Mouse (Mus musculus) cerebellum, adult 9-11 months (tissue): Measurements from ENCODE around the gene Abhd16b.
"Not testable (repeated sequence)": the region's sequence is repeated elsewhere in the genome, so short reads cannot be mapped to it uniquely, and the experiment has no call there.

Experiments used
- DNase-seq: peaks from one replicate; pipeline ENCODE4 v3.0.0; 2022

Gene Abhd16b

DNA sequence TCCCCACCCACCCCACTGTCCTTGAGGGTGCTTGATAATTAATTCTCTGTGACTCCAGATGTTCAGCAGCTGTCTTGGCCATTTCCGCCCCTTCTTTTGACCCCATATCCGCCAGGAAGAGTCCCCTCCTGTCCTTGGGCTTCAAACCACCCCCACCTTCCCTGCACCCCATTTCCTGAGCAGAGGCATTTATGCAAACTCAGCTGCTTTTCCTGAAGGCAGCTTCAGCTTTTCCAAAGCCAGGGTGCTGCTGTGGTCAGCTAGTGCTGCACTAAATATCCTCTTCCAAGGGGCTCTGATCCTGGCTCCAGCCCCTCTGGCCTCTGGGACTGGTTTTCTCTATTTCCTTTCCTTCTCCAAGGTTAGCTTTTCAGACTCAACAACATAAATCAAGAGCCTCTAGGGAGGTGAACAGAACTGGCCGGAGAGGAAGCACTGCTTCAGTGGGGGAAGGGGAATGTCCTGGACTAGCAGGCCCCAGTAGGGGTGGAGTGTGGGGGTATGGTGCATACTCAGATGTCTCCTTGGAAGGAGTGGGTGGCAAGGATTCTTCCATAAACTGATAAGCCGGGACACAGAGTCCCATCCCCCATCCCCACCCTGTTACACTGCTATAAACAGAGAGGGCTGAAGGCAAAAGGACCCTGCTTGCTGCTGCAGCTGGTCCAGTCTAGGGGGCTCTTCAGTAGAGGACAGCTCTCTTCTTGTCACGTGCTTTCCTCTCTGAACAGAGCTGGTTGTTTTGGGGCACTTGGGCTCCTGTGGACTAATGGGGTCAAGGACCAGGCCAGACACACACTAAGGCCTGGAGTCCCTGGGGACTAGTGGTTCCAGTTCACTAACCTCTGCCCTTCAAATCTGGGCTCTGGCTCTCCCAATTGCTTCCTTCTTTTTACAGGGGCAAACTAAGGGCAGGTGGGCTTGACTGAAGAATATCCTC lies 5.4 kb upstream of the Abhd16b start:
- DNase-seq = no peak

DNA sequence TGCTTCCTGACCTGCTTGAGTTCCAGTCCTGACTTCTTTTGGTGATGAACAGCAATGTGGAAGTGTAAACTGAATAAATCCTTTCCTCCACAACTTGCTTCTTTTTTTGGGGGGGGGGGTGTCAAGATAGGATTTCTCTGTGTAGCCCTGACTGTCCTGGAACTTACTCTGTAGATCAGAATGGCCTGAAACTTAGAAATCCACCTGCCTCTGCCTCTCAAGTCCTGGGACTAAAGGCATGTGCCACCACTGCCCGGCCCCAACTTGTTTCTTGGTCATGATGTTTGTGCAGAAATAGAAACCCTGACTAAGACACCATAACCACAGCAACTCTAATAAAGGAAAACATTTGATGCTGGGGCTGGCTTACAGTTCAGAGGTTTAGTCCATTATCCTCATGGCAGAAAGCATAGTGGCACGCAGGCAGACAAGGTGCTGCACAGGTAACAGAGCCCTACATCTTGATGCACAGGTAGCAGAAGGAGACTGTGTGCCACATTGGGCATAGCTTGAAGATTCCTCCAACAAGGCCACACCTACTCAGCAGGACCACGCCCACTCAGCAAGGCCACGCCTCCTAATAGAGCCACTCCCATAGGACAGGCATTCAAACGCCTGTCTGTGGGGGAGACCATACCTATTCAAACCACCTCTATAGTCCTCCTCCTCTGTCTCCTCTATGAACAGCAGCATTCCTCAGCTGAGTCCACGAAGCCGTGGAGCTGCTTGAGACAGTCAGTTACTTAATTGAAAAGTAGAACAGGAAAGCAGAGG lies 1.4 kb upstream of the Abhd16b start:
- no peak for DNase-seq

DNA sequence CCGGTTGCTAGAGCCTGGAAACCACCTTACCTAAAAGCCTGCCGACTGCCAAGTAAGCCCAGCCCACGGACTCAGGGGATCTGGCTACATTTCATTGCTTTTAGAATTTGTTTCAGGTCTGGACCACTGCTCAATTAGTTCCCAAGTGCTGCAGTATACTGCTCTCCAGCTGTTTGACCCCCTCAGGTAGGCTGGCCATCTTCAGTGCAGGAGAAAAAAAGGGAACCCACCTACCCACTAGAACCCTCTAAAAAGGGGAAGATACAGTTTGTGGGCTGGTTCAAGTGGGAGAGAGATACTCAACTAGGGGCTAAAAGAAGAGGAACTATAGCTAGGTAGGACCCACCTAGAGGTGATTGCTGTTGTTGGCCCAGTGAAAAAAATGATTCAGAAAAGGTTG lies 800 bp upstream of the Abhd16b start:
- DNase-seq = no peak

DNA sequence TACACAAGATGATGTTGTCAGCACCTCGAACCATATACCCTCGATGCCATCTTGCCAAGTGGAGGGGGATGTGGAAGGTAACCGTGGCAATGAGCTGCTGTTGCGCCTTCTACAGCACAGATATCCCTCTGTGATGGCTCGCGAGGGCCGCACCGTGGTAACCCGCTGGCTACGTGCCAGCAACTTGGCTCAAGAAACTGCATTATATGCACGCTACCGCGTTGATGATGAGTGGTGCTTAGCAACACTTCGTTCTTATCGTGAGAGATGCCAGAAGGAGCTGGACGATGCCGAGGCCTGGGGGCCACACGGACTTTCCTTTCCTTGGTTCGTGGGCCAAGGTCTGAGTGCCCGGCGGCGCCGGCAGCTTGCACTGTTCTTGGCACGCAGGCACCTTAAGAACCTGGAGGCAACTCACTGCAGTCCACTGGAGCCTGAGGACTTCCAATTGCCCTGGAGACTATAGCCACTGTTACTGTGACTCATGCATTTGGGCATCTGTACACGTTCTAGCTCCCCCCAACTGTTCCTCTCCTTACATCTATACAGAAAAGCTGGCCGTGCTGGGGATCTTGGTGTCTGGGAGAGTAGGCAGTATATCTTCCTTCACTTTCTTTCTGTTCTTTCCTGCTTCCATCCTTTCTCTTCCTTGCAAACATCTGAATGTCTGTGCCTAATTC lies 1.4 kb downstream of the Abhd16b start:
- peak; percentile 38 for DNase-seq

DNA sequence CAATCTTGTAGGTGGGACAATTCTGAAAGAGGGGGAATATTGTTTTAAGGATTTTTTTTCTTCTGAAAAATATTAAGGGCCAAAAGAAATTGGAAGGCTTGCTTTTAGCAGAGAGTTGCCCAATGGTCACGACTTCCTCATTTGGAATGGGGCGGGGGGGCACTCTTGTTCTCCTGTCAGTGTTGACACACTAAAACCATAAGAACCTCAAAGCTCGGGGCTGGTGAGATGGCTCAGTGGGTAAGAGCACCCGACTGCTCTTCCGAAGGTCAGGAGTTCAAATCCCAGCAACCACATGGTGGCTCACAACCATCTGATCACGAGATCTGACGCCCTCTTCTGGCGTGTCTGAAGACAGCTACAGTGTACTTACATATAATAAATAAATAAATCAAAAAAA lies 2.8 kb downstream of the Abhd16b start:
- DNase-seq = not testable (repeated sequence)

DNA sequence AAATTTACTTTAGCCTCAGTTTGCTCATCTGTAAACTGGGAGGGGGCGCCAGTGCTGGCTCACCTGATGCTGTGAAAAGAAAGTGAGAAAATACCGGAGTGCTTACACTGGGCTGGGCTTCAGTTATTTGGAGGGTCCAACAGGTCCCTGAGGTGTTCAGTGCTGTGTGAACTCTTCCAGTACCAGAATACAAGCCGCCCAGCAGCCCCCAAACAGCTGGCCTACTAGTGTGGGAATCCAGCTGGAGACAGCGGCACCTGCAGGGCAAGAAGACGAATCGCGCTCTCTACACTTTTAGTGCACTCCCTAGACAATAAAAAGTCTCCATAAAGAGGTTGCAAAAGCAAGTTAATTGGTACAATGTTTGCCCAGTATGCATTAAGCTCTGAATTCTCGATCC lies 3.3 kb downstream of the Abhd16b start:
- peak; percentile 58 for DNase-seq

DNA sequence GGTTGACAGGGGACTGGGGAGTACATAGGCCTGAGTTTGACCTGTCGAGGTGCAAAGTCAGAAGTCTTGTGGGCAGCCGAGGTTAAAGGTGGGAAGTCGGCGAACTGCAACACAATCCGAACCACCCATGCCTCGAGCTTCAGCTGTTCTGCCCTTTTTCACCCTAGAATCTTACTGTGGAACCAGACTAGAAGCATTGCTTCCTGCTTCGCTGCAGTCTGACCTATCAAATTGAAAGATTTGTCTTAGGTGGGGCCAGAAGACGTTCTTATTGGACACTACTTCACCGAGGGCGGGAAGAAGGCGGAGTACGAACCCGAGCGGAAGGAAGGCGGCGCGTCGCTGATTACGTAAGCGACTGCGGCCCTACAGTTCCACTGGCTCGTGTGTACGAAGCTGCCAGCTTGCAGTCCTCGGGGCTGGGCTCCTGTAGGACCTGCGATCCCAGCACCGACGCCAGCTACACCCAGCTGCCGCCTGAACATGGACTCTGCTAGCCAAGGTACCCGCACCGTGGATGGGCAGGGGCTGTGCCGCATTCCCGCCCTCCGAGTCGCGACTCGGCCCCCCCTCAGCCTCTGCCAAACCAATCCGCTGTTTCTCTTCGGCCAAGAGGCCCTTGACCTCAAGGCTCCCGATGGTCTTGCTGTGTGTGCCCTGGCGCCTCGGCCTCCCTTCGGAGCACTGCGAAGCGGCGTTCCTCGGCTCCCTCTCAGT lies 4.0 kb downstream of the Abhd16b start, which contains the start of gene Tpd52l2:
Gene Tpd52l2 (plus strand): TSS at position 312 of the 717 bp plus-strand sequence.
- DNase-seq = peak; percentile 96

DNA sequence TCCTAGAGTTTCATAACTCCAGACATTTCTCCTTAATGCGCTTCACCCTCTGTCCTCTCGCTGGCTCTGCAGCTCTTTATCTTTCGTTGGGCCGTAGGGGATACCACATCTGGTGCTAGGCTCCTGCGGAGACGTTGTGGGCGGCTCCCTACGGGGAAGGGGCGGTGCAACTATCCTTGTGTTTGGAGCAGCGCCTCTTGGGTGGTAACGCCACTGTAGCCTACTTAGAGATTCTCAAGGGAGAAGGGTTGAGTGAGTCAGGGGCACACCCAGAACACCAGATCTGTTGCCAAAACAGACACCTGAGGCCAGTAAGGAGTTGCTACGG lies 4.5 kb downstream of the Abhd16b start:
- peak; percentile 62 for DNase-seq

DNA sequence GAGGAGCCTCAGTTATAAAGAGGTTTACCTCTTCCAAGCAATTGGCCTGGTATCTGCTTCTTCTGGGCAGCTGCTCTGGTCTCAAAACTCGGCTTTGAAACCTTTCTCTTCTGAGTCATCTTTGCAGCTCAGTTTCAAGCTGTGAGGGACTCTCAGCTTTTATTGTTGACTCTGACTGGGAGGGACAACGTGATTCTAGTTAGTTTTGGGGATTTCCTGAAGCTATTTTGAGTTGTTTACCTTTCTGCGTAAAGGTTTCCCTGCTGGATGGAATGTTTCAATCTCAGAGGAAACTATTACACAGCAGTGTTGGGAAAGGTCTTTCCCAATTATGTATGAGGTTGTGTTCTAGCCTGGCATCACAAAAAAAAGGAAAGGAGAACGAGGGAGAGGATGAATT lies 5.6 kb downstream of the Abhd16b start:
- no peak for DNase-seq

DNA sequence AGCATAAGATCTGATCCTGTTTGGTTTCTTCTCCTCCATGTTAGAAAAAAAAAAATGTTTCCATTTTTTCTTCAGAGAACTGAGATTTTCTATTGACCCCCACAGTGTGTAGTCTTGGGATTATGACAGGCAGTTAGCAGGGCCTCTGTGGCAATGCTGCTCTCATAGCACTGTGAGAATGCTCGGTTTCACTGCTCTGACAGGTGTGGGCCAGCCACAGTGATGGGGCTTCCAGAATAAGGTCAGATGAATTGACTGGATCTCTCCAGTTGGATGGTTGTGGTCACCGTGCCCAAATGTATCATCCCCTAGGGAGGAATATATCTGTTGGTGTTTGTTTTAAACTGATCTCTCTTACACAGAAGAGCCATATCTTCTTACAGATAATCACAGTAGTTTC lies 16.2 kb downstream of the Abhd16b start:
- DNase-seq = no peak

DNA sequence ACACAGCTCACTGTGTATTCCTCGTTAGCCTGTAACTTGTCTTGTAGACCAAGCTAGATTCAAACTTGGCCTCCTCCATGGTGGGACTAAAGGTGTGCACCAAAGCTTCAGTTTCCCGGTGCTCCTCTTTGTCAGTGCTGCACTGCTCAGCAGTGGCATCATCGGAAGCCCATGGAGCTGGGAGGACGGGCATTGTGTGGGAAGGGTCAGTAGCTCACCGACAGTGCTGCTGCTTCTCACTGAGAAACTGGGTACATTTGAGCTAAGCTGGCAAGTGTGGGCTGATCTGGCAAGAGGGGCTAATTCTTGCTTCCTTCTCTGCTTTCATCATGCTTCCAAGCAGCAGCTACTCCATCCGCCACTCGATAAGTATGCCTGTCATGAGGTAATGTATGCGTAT lies 18.2 kb downstream of the Abhd16b start:
- no peak for DNase-seq

DNA sequence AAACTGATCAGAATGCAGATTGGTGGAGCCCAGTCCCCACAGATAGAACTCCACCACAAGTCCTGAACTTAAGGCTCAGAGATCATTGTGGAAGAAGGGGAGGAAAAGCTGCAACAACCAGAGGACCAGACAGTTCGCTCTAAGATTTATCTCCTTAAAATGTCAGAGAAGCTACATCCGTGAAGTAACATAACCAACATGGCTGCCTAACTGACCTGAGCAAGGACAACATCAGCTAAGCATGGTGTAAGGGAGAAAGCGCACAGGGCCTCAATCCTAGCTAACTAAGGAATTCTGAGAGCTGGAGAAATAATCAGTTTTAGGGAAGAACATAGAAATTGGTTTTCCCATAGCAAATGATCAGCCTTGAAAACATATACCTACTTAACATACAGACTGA lies 26.2 kb downstream of the Abhd16b start:
- no peak for DNase-seq

DNA sequence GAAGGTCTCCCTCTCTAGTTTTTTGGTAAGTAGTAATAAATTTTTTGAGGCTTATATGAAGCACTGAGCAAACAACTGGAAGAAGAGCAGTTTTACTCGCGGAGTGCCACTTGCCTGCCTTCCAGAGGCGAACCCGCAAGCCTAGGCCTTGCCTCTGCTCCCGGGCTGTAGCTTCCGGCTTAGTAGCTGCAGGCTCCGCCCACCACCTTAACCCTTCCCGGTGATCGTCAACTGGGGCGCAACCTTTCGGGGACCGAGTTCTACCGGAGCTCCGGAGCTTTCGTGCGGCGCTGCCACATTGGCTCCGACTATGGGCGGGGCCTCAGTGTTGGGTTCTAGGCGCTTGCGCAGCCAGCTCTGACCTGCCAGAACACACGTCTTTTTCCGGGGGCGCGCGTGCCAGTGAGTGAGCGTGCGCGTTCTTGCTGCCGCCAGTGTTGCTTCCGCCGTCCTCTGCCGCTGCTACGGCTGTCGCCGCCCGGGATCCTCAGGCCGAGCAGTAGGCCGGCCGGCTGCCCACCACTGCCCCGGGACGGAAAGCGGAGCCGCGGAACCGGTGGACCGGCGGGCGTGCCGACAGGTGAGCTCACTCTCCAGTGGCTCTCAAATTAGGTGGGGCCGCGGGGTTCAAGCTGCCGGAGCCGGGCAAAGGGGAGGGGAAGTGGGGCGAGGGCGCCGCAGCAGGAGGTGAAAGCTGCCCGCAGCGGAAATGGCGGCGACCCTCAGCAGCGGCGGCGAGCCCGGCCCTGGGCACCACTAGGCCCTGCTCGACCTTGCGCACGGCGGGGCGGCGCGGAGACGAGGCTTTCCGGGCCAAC lies 27.3 kb downstream of the Abhd16b start, which contains the start of gene Dnajc5:
Gene Dnajc5 (plus strand): TSS at position 368 of the 818 bp plus-strand sequence.
- peak; percentile 99 for DNase-seq

DNA sequence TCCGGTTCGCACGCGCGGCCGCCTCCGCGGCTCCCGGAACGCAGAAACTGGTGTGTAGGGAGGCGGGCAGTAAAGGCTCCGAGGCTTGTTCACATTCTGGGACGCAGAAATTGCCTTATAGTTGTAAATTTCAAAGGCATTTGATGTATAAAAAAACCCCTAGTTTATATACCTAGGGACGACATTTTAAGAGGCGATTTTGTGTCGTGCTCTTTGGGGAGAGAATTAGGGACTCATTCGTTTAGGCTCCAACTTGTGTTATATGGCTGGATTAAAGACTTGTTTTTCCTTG lies 27.9 kb downstream of the Abhd16b start:
- no peak for DNase-seq

DNA sequence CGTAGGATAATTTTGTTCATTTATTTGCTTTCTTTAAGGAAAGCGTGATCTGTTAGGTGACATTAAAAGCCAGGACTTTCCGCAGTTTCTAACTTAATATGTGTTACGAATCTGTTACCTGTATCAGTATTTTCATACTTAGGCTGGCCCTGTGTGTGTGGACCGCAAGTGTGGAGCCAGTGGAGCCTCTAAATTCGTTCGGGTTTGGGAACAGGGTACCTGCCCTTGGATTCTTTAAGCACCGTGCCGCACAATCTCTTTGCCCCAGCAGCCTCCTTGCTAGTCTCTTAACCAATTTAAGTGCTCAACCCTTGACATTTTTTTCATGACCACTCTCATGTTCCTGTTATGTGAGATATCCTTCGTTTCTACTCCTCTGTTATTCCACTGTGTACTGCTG lies 28.5 kb downstream of the Abhd16b start:
- no peak for DNase-seq

DNA sequence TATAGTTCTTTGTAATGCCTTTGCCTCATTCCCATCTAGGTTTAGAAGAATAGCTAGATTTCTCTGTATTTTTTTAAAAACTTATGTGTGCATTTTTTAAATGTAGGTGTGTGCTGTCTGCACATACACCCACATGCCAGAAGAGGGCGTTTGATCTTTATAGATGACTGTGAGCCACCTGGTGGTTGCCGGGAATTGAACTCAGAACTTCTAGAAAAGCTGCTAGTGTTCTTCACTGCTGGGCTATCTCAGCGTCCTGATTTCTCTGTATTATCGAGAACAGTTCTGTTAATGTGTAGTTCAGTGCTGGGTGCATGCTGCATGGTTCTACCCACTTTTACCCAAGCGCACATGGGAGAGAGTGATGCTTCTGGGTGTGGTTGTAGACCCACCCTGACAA lies 29.8 kb downstream of the Abhd16b start:
- no peak for DNase-seq

DNA sequence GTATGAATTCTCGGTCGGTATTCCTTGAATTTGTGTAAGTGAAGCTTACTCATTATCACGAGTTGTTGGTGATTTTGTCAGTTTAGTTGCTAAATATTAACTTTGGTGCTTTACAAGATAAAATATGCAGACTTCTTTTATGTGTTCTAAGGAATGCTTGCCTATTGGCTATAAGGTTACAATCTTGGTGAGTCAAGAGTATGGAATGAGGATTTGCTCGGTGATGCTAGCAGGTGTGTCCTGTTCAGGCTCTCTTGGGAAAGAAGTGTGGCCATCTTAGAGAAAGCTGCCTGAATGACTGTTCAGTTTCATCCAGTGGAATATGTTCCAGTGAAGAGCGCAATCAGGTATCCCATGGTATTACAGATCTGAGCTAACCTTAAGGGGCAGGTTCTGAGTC lies 32.5 kb downstream of the Abhd16b start:
- DNase-seq = no peak

DNA sequence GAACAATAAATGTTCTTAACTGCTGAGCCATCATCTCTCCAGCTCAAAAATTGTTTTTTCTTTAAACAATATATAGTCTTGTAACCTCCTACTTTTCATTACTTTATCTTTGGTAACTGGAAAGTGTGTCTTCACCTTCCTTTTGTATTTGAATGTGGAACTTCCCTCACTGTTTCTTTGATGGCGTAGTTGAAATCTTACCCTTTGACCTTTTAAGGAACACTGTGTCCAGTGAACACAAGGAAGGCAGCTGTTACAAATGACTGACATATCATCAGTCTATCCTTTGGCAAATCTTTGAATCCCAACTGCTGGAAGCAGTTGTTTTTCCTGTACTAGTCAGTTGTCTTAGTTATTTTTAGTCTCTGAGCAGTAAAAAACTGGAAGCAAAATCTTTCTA lies 36.1 kb downstream of the Abhd16b start:
- no peak for DNase-seq

DNA sequence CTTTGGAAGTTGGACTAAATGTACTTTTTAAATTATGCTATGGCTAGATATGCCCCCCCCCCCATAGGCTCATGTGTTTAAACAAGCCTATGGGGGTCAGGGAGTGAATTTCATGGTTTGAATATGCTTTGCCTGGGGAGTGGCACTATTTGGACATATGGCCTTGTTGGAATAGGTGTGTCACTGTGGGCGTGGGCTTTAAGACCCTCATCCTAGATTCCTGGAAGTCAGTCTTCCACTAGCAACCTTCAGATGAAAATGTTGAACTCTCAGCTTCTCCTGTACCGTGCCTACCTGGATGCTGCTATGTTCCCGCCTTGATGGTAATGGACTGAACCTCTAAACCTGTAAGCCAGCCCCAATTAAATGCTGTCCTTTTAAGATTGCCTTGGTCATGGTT lies 39.6 kb downstream of the Abhd16b start:
- DNase-seq = no peak

DNA sequence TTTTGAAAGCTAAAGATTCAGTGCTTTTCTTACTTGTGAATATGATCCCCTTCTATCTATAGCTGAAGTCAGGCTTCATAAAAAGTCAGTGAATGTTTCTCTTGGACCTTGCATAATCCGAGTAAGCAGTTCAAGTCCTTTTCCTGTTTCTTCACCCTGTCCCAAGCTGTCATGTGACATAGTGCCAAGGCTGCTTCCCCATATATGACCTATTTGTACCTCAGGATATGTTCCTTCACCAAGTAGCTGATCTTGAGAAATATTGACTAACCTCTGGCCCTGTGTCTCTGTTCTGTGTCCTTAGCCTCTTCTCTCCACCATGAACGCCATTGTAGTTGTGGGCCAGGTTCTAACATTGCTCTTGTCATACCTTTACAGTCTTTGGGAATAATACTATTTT lies 43.4 kb downstream of the Abhd16b start:
- DNase-seq = no peak

DNA sequence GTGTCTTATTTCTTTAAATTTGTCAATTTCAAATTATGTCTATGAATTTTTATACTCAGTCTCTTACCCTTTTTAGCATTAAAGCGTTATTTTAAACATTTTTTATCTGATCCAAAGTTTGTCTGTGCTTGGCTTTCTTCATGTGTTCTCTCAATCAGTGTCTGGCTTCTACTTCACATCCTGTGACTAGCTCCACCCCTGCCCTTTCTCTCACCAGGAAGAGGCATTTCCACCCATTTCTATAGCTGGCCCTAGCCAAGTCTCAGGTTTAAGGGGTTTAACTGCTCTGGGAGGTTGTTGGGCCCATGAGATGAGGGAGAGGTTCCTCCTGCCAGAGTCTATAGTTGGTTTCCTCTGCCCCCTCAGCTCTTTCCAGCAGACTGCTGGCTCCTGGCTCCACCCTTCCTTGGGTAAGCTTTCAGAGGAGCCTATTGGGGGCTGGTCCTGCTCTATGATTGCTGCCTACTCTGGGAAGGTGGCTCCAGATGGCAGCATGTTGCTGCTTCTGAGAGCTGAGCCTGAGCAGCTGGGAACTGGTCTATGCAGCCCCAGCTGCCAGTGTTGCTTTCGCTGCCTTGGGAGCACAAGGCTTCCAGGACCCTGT lies 44.5 kb downstream of the Abhd16b start:
- no peak for DNase-seq
